Mouse (Mus musculus) myocyte (in vitro differentiated cells): ENCODE data around the gene Arpin.
A peak's percentile ranks its signal among the peaks of the same experiment; 100 is the strongest.

Experiments
- CEBPB ChIP-seq: IDR thresholded peaks from 2 replicates; pipeline ENCODE4 v1.6.1; 2011; ENCODE audit warnings: mild to moderate bottlenecking, moderate library complexity; ENCODE audit not compliant: poor library complexity, insufficient read depth, severe bottlenecking
- E2F4 ChIP-seq: IDR thresholded peaks from one replicate; pipeline ENCODE4 v1.6.1; 2011; ENCODE audit warnings: mild to moderate bottlenecking, control low read depth, moderate library complexity; ENCODE audit not compliant: insufficient read depth
- MAX ChIP-seq: IDR thresholded peaks from one replicate; pipeline ENCODE4 v1.6.1; 2011; ENCODE audit warnings: low read depth, mild to moderate bottlenecking, control low read depth
- MYOG ChIP-seq, 3 experiments: IDR thresholded peaks; one replicate each; pipeline ENCODE4 v1.6.1; 2011; ENCODE audit warnings: control low read depth in 2 of 3, low read depth in 2 of 3, mild to moderate bottlenecking in 2 of 3; ENCODE audit not compliant: insufficient read length in 2 of 3, control insufficient read depth in 1 of 3, insufficient read depth in 1 of 3
- POLR2A ChIP-seq: IDR thresholded peaks from one replicate; pipeline ENCODE4 v1.6.1; 2011; ENCODE audit warnings: low read depth, mild to moderate bottlenecking, control low read depth, moderate library complexity; ENCODE audit not compliant: insufficient read length
- POLR2AphosphoS2 ChIP-seq: IDR thresholded peaks from one replicate; pipeline ENCODE4 v1.6.1; 2011; ENCODE audit warnings: low read depth, control low read depth; ENCODE audit not compliant: insufficient read length
- REST ChIP-seq: IDR thresholded peaks from one replicate; pipeline ENCODE4 v1.6.1; 2011; ENCODE audit warnings: mild to moderate bottlenecking, control low read depth, moderate library complexity; ENCODE audit not compliant: insufficient read depth, insufficient read length
- TCF12 ChIP-seq: IDR thresholded peaks from one replicate; pipeline ENCODE4 v1.6.1; 2011; ENCODE audit warnings: mild to moderate bottlenecking, control low read depth; ENCODE audit not compliant: poor library complexity, insufficient read depth, severe bottlenecking
- TCF3 ChIP-seq: IDR thresholded peaks from one replicate; pipeline ENCODE4 v1.6.1; 2011; ENCODE audit warnings: low read depth, control low read depth; ENCODE audit not compliant: insufficient read length
- USF1 ChIP-seq: IDR thresholded peaks from one replicate; pipeline ENCODE4 v1.6.1; 2011; ENCODE audit warnings: low read depth, mild to moderate bottlenecking, control low read depth, moderate library complexity

GRCm38 (mm10) chr7:79920344-79920983 lies 14.7 kb downstream of the Arpin start, which contains the start of gene Ap3s2:
- TF ChIP-seq USF1 (peak; percentile 14), POLR2A (peak; percentile 79), TCF12 (no peak), MYOG (IDR thresholded peaks at IDR 0.05; ENCODE audit: control insufficient read depth in 1 of 3, insufficient read depth in 1 of 3, insufficient read length in 2 of 3, low read depth in 2 of 3) (peak in 2 of 3 experiments; percentile 20 to 49), CEBPB (no peak), E2F4 (no peak), REST (no peak), POLR2AphosphoS2 (peak; percentile 61), TCF3 (no peak), MAX (no peak)
